Mouse (Mus musculus) midbrain, embryonic 14.5 days (tissue): ENCODE measurements around the gene 1700018B08Rik. TPM values are rescaled to one million over a fixed set of nuclear protein-coding genes. Genes with fewer than 3 reads are reported as not detected.

ENCODE experiments used
- ATAC-seq: fragments of 200-750 bp; cut with Nextera tagmentation; 2 replicates; pipeline ENCODE4 v1.8.0; 2017; ENCODE audit warnings: moderate number of reproducible peaks, moderate library complexity; ENCODE audit not compliant: low FRiP score, low TSS enrichment
- DNase-seq: peaks from one replicate; pipeline ENCODE4 v3.0.0-alpha.2; 2015
- H3K27ac ChIP-seq: fragments of 300-500 bp; sonication (generic); replicated peaks from 2 replicates; pipeline ENCODE4 v1.5.1; 2014; ENCODE audit warnings: mild to moderate bottlenecking, low read depth, low read length, moderate library complexity
- H3K27me3 ChIP-seq: fragments of 300-500 bp; sonication (generic); 2 replicates; pipeline ENCODE4 v1.6.1; 2014; ENCODE audit warnings: low read length, control low read depth, mixed read lengths; ENCODE audit not compliant: control insufficient read depth, insufficient read depth
- H3K36me3 ChIP-seq: fragments of 300-500 bp; sonication (generic); 2 replicates; pipeline ENCODE4 v1.6.1; 2014; ENCODE audit warnings: low read length, control low read depth; ENCODE audit not compliant: control insufficient read depth, insufficient read depth
- H3K4me1 ChIP-seq: fragments of 300-500 bp; sonication (generic); 2 replicates; pipeline ENCODE4 v1.6.1; 2014; ENCODE audit warnings: mild to moderate bottlenecking, antibody characterized with exemption, low read length, control low read depth; ENCODE audit not compliant: control insufficient read depth, insufficient read depth
- H3K4me2 ChIP-seq: fragments of 300-500 bp; sonication (generic); 2 replicates; pipeline ENCODE4 v1.6.1; 2014; ENCODE audit warnings: mild to moderate bottlenecking, low read length, moderate library complexity
- H3K4me3 ChIP-seq: fragments of 300-500 bp; sonication (generic); replicated peaks from 2 replicates; pipeline ENCODE4 v1.5.1; 2014; ENCODE audit warnings: low read depth, low read length
- H3K9ac ChIP-seq: fragments of 300-500 bp; sonication (generic); replicated peaks from 2 replicates; pipeline ENCODE4 v1.6.1; 2014; ENCODE audit warnings: mild to moderate bottlenecking, low read length, moderate library complexity
- H3K9me3 ChIP-seq: fragments of 300-500 bp; sonication (generic); 2 replicates; pipeline ENCODE4 v1.6.1; 2016; ENCODE audit warnings: low read length, control low read depth, mixed read lengths; ENCODE audit not compliant: control insufficient read depth
- WGBS: fragments of 180-500 bp; shearing (Covaris S2); extraction: QIAGEN DNeasy Blood & Tissue Kit; methylation state at CpG from one replicate; pipeline ENCODE4 v1.1.7; 2014; 5-methylcytosine and 5-hydroxymethylcytosine counted together
- polyA plus RNA-seq: library from polyadenylated mRNA; unstranded; fragments of >200 nt; fragmentation: Nextera tagmentation; extraction: Ambion mirVana; gene quantifications from 2 replicates; pipeline ENCODE4 v1.2.1, GENCODE M21; 2014

The 1700018B08Rik gene
- polyA plus RNA-seq: 0.22 TPM in 1 of 2 replicates, not detected in the other

DNA sequence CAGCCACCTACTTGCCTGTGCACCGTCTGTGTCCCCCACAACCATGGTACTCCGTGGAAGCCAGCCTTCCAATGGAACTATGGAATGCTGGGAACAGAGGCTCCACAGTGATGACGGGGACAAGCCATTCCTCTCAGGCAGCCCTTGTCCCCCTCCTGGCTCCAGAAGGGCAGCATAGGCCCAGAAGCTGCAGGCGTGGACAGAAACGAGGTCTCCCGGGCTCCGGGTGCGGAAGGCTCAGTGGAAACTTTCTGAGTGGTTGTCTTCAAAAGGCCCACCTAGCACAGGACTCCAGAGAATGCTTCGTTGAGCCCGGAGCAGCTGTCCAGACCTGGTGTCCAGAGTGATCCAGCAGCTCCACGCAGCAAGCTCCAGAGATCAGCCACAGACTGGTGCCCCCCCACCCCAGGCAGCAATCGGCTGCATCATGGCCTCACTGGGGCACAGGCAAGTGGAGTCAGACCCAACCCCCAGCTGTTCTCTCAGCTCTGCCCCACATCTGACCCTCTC lies at the start of gene 1700018B08Rik:
Gene 1700018B08Rik, minus strand, starts transcription at position 45 of the 510 bp plus-strand sequence.
- no peak for DNase-seq
- no peaks in the 10 kb centered on the region for H3K9me3 ChIP-seq
- no peaks in the 10 kb centered on the region for H3K4me1 ChIP-seq
- no peaks in the 10 kb centered on the region for H3K27me3 ChIP-seq
- no peak within 1 kb of the TSS for H3K9ac ChIP-seq
- no peak within 1 kb of the TSS for H3K4me3 ChIP-seq
- ATAC-seq: no peak
- no peaks in the 10 kb centered on the region; the same call in 1 of the 2 replicates for H3K36me3 ChIP-seq
- WGBS: 84% methylated on average over 12 of the region's 12 CpGs
- H3K27ac ChIP-seq: no peak within 1 kb of the TSS
- no peak within 1 kb of the TSS for H3K4me2 ChIP-seq

DNA sequence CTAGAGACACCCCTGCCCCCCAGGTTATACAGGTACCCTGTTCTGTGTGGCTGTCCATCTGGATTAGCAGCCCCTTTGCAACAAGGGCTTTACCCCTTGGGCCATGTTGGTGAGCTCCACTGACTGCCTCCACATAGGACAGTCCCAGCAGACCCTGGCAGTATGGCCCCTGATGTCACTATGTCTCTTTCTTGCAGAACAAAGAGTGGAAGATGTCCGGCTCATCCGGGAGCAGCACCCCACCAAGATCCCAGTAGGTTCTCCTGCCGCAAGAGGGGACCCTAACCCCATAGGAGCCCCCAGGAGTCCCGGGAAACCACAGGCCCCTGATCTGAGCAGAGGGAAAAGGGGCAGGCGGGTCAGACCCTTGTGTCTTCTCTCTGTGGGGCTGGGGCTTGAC lies 49.2 kb upstream of the 1700018B08Rik start:
- DNase-seq: no peak
- Histone ChIP-seq H3K4me3 (no peak overlapping the region), H3K4me2 (no peak overlapping the region), H3K9ac (no peak overlapping the region), H3K9me3 (no peaks in the 10 kb centered on the region), H3K36me3 (peaks cover 45% of the 10 kb centered on the region), H3K27me3 (no peaks in the 10 kb centered on the region), H3K27ac (no peak overlapping the region), H3K4me1 (peaks cover 23% of the 10 kb centered on the region)
- WGBS: 92% methylated on average over 5 of the region's 5 CpGs
- no peak for ATAC-seq

DNA sequence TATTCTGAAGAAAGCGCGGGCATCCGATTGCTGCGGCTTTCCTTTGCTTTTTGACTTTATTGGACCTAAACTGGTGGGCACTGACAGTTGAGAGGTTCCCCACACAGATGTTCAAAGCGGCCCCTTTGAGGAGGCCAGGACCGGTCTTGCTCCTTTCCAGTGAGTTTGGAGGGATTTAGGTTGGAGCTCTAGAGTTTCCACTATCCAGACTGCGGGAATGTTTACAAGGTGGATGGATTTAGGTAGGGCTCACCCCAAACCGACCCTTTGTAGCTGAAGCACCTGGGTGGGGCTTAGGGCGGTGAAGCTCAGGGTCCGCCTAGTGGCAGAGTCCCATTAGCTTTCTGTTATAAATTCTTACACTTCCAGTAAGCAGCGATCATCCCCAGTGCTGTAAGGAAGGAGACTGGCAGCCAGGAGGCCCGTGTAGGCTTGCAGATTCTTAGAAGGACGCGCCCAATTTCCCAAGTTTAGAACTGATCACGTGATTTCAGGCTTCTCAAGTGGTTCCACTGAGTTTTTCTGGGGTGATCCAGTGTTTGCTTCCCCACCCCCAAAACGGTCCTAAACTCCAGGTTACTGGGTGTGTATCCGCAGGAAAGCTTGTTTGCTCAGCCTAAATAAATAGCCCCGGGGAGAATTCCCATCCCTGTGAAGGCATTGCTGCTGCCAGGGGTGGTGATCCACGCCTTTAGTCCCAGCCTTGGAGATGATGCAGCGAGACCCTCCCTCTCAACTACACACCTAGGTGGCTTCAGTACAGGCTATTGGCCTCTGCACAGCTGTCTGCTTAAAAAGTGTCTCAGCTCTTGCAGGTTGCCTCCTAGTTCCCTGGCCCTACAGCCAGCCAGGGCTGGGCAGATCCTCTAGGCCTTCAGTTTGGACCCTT lies 47.3 kb upstream of the 1700018B08Rik start:
- peaks cover 28% of the 10 kb centered on the region for H3K36me3 ChIP-seq
- no peaks in the 10 kb centered on the region for H3K27me3 ChIP-seq
- 18% methylated on average over 20 of the region's 20 CpGs for WGBS
- H3K27ac ChIP-seq: peak overlapping the region; percentile 78; the same call in 1 of the 2 replicates
- peaks cover 23% of the 10 kb centered on the region for H3K4me1 ChIP-seq
- no peak for ATAC-seq
- H3K4me3 ChIP-seq: peak overlapping the region; percentile 92
- peak overlapping the region; percentile 93 for H3K4me2 ChIP-seq
- DNase-seq: peak; percentile 67
- H3K9ac ChIP-seq: peak overlapping the region; percentile 88
- H3K9me3 ChIP-seq: no peaks in the 10 kb centered on the region

DNA sequence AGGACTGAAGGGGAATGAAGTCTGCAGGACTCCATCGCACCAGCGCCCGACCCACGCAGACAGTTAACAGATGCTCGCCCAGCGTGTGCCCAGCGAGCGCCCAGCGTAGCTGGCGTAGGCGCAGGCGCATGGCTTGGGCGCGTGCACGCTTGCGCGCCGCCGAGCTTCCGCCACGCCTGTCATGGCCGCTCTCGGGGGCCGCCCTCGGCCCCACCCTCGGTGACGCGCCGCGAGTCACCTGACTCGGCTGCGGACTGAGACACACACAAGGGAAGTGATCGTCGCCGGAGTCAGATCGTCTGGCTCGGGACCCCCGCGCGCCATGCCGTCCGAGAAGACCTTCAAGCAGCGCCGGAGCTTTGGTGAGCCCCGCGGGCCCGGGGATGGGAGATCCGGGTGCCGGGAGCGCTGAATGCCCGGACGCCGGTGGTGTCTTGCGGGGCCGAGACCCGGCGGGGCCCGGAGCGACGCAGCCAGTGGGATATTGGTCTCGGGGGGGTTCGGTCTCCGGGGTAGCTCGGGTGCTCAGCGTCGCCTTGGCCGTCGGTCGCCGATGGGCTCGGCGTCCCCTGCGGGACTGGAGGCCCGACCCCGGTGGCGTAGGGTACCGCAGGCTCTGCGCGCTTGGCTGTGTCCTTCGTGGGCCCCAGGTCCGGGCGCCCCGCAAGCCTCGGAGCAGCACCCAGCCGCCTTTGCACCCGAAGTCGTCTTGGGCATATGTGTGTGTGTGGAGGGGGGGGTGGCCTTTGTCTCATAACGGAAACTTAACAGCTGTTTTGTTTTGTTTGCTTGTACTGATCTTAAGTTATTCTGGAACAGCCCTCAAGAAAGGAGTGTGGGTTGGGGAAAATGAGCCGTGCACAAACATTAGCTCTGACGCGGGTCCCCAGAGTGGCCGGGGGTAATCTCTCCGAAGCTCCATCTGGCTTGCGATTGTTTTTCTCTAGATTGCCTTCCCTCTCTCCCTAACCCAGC lies 46.4 kb upstream of the 1700018B08Rik start, which contains the start of gene Map1lc3b:
Gene Map1lc3b, plus strand, starts transcription at position 159 of the 975 bp plus-strand sequence.
- peak within 1 kb of the TSS; percentile 88 for H3K9ac ChIP-seq
- H3K36me3 ChIP-seq: peaks cover 20% of the 10 kb centered on the region
- no peaks in the 10 kb centered on the region for H3K27me3 ChIP-seq
- DNase-seq (peak; percentile 99), ATAC-seq (peak; percentile 86)
- H3K4me3 ChIP-seq: peak within 1 kb of the TSS; percentile 92
- peak within 1 kb of the TSS; percentile 93 for H3K4me2 ChIP-seq
- peak within 1 kb of the TSS; percentile 78 for H3K27ac ChIP-seq
- no peaks in the 10 kb centered on the region for H3K9me3 ChIP-seq
- WGBS: under 1% methylated on average over 94 of the region's 94 CpGs
- H3K4me1 ChIP-seq: peaks cover 27% of the 10 kb centered on the region

DNA sequence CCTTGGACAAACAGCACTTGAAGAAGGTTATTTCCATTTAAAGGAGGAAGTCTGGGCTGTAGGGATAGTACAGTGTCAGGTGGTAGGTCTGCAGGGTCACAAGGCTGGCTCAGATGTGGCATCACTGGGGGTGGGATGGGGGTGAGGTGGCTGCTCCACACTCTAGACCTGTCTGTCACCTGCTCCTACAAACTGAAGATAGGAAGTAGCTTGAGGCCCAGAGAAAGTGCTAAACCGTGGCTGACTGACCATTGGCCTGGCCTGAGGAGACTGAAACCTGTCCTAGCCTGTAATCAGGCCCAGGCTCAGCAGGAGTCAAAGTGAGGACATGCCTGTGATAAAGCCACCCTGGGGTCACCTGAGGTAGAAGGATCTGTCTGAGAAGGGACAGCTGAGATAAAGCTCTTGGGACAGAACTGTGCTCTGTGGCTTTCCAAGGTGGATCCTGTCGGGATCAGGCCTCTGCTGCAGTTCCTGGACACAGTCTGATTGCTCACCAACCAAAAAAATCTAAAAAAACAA lies 45.1 kb upstream of the 1700018B08Rik start:
- H3K4me2 ChIP-seq: no peak overlapping the region; the same call in 1 of the 2 replicates
- no peaks in the 10 kb centered on the region for H3K9me3 ChIP-seq
- peaks cover 9% of the 10 kb centered on the region for H3K36me3 ChIP-seq
- WGBS: 38% methylated on average over 2 of the region's 2 CpGs
- DNase-seq (no peak), ATAC-seq (no peak)
- no peak overlapping the region for H3K4me3 ChIP-seq
- H3K27me3 ChIP-seq: no peaks in the 10 kb centered on the region
- no peak overlapping the region for H3K27ac ChIP-seq
- no peak overlapping the region for H3K9ac ChIP-seq
- H3K4me1 ChIP-seq: peaks cover 27% of the 10 kb centered on the region

DNA sequence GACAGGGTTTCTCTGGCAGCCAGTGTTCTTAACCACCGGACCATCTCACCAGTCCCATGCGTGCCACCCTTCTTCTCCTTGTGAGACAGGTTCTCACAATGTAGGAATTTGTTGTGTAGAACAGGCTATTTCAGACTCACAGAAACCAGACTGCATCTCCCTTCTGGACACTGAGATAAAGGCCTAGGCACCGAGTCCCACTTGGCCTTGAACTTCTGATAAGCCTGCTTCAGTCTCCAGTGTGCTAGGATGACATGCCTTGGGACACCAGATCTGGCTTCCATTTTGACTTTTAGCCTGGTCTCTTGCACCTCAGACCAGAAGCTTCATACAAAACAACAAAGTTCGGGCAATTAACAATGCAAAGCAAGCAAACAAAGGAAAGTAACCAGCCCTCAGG lies 44.6 kb upstream of the 1700018B08Rik start:
- Histone ChIP-seq H3K9ac (no peak overlapping the region), H3K9me3 (no peaks in the 10 kb centered on the region), H3K36me3 (peaks cover 4% of the 10 kb centered on the region), H3K4me1 (peaks cover 27% of the 10 kb centered on the region), H3K4me2 (no peak overlapping the region), H3K27me3 (no peaks in the 10 kb centered on the region), H3K27ac (no peak overlapping the region), H3K4me3 (no peak overlapping the region)
- DNase-seq: no peak
- ATAC-seq: no peak
- 92% methylated on average over 4 of the region's 4 CpGs for WGBS

DNA sequence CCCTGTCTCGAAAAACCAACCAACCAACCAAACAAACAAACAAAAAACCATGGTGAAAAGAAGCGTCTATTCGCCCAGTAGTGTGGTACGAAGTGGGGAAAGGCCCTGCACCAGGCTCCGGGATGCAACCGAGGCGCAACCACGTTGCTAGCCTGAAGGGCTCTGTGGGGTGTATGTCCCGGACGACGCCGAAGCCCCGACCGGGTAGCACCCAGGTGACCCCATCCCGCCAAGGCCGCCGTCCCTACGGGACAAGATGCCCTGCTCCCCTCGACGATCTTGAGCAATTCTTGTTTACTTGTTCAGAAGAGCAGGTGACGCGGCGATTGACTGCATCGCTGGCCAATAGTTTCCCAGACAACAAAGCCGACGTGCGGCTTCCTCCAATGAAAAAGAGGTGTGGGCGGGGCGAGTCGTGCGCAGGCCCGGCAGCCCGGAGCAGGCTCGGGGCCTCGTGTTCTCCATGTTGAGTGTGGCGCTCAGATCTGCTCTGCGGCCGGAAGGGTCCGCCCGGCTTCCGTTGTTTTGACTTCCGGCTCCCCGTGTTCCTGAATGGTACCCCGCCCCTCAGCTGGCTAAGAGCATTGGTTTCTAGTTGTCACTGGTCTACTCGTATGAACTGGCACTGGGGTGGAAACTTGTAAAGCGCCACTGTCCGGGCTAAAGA lies 41.2 kb upstream of the 1700018B08Rik start:
- H3K9me3 ChIP-seq: no peaks in the 10 kb centered on the region
- peak overlapping the region; percentile 57 for H3K9ac ChIP-seq
- H3K4me2 ChIP-seq: peak overlapping the region; percentile 66
- H3K36me3 ChIP-seq: no peaks in the 10 kb centered on the region
- no peaks in the 10 kb centered on the region for H3K27me3 ChIP-seq
- DNase-seq: peak; percentile 99
- H3K27ac ChIP-seq: 0 out of 2 replicates have a peak overlapping the region, but pooled peaks have one; percentile 60
- ATAC-seq: peak; percentile 95
- H3K4me3 ChIP-seq: peak overlapping the region; percentile 58
- 0 out of 2 replicates have a peak, but pooled peaks cover 7% of the 10 kb centered on the region for H3K4me1 ChIP-seq
- 1% methylated on average over 47 of the region's 47 CpGs for WGBS
